Mouse (Mus musculus) myocyte (in vitro differentiated cells): ENCODE measurements around the gene Gm28308. TPM values are rescaled to one million over a fixed set of nuclear protein-coding genes. Genes with fewer than 3 reads are reported as not detected.

ENCODE experiments used
- H3K27me3 ChIP-seq: one replicate; pipeline ENCODE4 v1.6.1; 2011; ENCODE audit not compliant: control insufficient read depth, insufficient read depth, insufficient read length
- H3K36me3 ChIP-seq: one replicate; pipeline ENCODE4 v1.6.1; 2011; ENCODE audit not compliant: control insufficient read depth, insufficient read depth
- H3K4me2 ChIP-seq: one replicate; pipeline ENCODE4 v1.6.1; 2011; ENCODE audit warnings: low read depth, control low read depth
- H3K4me3 ChIP-seq: one replicate; pipeline ENCODE4 v1.5.1; 2011; ENCODE audit warnings: mild to moderate bottlenecking, control low read depth, moderate library complexity
- H3K79me2 ChIP-seq: one replicate; pipeline ENCODE4 v1.6.1; 2011; ENCODE audit not compliant: control insufficient read depth, insufficient read depth
- H3ac ChIP-seq: one replicate; pipeline ENCODE4 v1.6.1; 2011; ENCODE audit not compliant: control insufficient read depth, insufficient read length
- CEBPB ChIP-seq: IDR thresholded peaks from 2 replicates; pipeline ENCODE4 v1.6.1; 2011; ENCODE audit warnings: mild to moderate bottlenecking, moderate library complexity; ENCODE audit not compliant: poor library complexity, insufficient read depth, severe bottlenecking
- E2F4 ChIP-seq: IDR thresholded peaks from one replicate; pipeline ENCODE4 v1.6.1; 2011; ENCODE audit warnings: mild to moderate bottlenecking, control low read depth, moderate library complexity; ENCODE audit not compliant: insufficient read depth
- MAX ChIP-seq: IDR thresholded peaks from one replicate; pipeline ENCODE4 v1.6.1; 2011; ENCODE audit warnings: low read depth, mild to moderate bottlenecking, control low read depth
- MYOD1 ChIP-seq, 3 experiments: IDR thresholded peaks; one replicate each; pipeline ENCODE4 v1.6.1; 2011; ENCODE audit warnings: control low read depth in 2 of 3, low read depth in 2 of 3, mild to moderate bottlenecking in 2 of 3, moderate library complexity in 1 of 3; ENCODE audit not compliant: insufficient read length in 2 of 3, control insufficient read depth in 1 of 3
- MYOG ChIP-seq, 3 experiments: IDR thresholded peaks; one replicate each; pipeline ENCODE4 v1.6.1; 2011; ENCODE audit warnings: control low read depth in 2 of 3, low read depth in 2 of 3, mild to moderate bottlenecking in 2 of 3; ENCODE audit not compliant: insufficient read length in 2 of 3, control insufficient read depth in 1 of 3, insufficient read depth in 1 of 3
- POLR2A ChIP-seq: IDR thresholded peaks from one replicate; pipeline ENCODE4 v1.6.1; 2011; ENCODE audit warnings: low read depth, mild to moderate bottlenecking, control low read depth, moderate library complexity; ENCODE audit not compliant: insufficient read length
- POLR2AphosphoS2 ChIP-seq: IDR thresholded peaks from one replicate; pipeline ENCODE4 v1.6.1; 2011; ENCODE audit warnings: low read depth, control low read depth; ENCODE audit not compliant: insufficient read length
- REST ChIP-seq: IDR thresholded peaks from one replicate; pipeline ENCODE4 v1.6.1; 2011; ENCODE audit warnings: mild to moderate bottlenecking, control low read depth, moderate library complexity; ENCODE audit not compliant: insufficient read depth, insufficient read length
- SRF ChIP-seq: IDR thresholded peaks from one replicate; pipeline ENCODE4 v1.6.1; 2011; ENCODE audit warnings: low read depth; ENCODE audit not compliant: control insufficient read depth, insufficient read length
- TCF12 ChIP-seq: IDR thresholded peaks from one replicate; pipeline ENCODE4 v1.6.1; 2011; ENCODE audit warnings: mild to moderate bottlenecking, control low read depth; ENCODE audit not compliant: poor library complexity, insufficient read depth, severe bottlenecking
- TCF3 ChIP-seq: IDR thresholded peaks from one replicate; pipeline ENCODE4 v1.6.1; 2011; ENCODE audit warnings: low read depth, control low read depth; ENCODE audit not compliant: insufficient read length
- USF1 ChIP-seq: IDR thresholded peaks from one replicate; pipeline ENCODE4 v1.6.1; 2011; ENCODE audit warnings: low read depth, mild to moderate bottlenecking, control low read depth, moderate library complexity
- polyA plus RNA-seq: library from polyadenylated mRNA; unstranded; fragments of >200 nt; fragmentation: generic; extraction: Trizol; gene quantifications from one replicate; pipeline ENCODE4 v1.2.1, GENCODE M21; 2012; ENCODE audit warnings: missing spikeins

Gene Gm28308
- polyA plus RNA-seq, 1 experiment = 0.52 TPM

- no peak for TF ChIP-seq MYOD1 (IDR thresholded peaks at IDR 0.05; ENCODE audit: control insufficient read depth in 1 of 3, insufficient read length in 2 of 3, low read depth in 2 of 3)
- no peak for TF ChIP-seq MAX
- TF ChIP-seq TCF3 = no peak
- no peak for TF ChIP-seq SRF
- TF ChIP-seq TCF12 = no peak
- TF ChIP-seq MYOG (IDR thresholded peaks at IDR 0.05; ENCODE audit: control insufficient read depth in 1 of 3, insufficient read depth in 1 of 3, insufficient read length in 2 of 3, low read depth in 2 of 3) = no peak
- TF ChIP-seq POLR2AphosphoS2 = no peak
- no peak for TF ChIP-seq USF1
- peak overlapping the region; percentile 89 for H3K4me3 ChIP-seq
- no peaks in the 10 kb centered on the region for H3K27me3 ChIP-seq
These were observed 18.9 kb upstream of the Gm28308 start for GRCm38 (mm10) chr6:52231885-52232567.

GRCm38 (mm10) chr6:52230516-52231165 lies 17.5 kb upstream of the Gm28308 start, which contains the start of gene Hoxa9:
Hoxa9 (minus strand) TSS chr6:52231089.
- peak within 1 kb of the TSS; percentile 99 for H3K4me2 ChIP-seq
- TF ChIP-seq MYOG (IDR thresholded peaks at IDR 0.05; ENCODE audit: control insufficient read depth in 1 of 3, insufficient read depth in 1 of 3, insufficient read length in 2 of 3, low read depth in 2 of 3) = no peak
- TF ChIP-seq USF1 = no peak
- no peak for TF ChIP-seq MAX
- TF ChIP-seq MYOD1 (IDR thresholded peaks at IDR 0.05; ENCODE audit: control insufficient read depth in 1 of 3, insufficient read length in 2 of 3, low read depth in 2 of 3) = no peak
- TF ChIP-seq REST = no peak
- no peak for TF ChIP-seq POLR2AphosphoS2
- TF ChIP-seq E2F4 = no peak
- no peak for TF ChIP-seq TCF3
- H3ac ChIP-seq = peak within 1 kb of the TSS; percentile 55
- H3K27me3 ChIP-seq = no peaks in the 10 kb centered on the region
- H3K36me3 ChIP-seq = no peaks in the 10 kb centered on the region
- H3K79me2 ChIP-seq = peaks cover 86% of the 10 kb centered on the region
- H3K4me3 ChIP-seq = peak within 1 kb of the TSS; percentile 89

More at GRCm38 (mm10) chr6:52231885-52232567, 18.9 kb upstream of the Gm28308 start:
- Histone ChIP-seq H3K79me2 (peaks cover 89% of the 10 kb centered on the region), H3ac (no peak overlapping the region), H3K36me3 (no peaks in the 10 kb centered on the region), H3K4me2 (peak overlapping the region; percentile 99)

- TF ChIP-seq CEBPB (no peak), TCF12 (no peak), POLR2AphosphoS2 (peak; percentile 40), POLR2A (peak; percentile 26)
- peak overlapping the region; percentile 89 for H3K4me3 ChIP-seq
- H3K79me2 ChIP-seq = peaks cover 86% of the 10 kb centered on the region
- H3K36me3 ChIP-seq = no peaks in the 10 kb centered on the region
- peak overlapping the region; percentile 55 for H3ac ChIP-seq
- H3K4me2 ChIP-seq = peak overlapping the region; percentile 97
- no peaks in the 10 kb centered on the region for H3K27me3 ChIP-seq
These were observed 16.6 kb upstream of the Gm28308 start for GRCm38 (mm10) chr6:52229558-52230416.

- Histone ChIP-seq H3K79me2 (peaks cover 92% of the 10 kb centered on the region), H3K27me3 (no peaks in the 10 kb centered on the region), H3ac (peak overlapping the region; percentile 55), H3K4me3 (peak overlapping the region; percentile 89), H3K36me3 (no peaks in the 10 kb centered on the region), H3K4me2 (peak overlapping the region; percentile 97)
- TF ChIP-seq POLR2AphosphoS2 = no peak
- TF ChIP-seq SRF = no peak
- TF ChIP-seq MAX = no peak
These were observed 15.6 kb upstream of the Gm28308 start for GRCm38 (mm10) chr6:52228475-52229465.
